Mouse (Mus musculus) MEL-GATA-1-ER (cell line): Measurements from ENCODE around the gene Sipa1l2.

Source experiments
- DNase-seq: peaks from one replicate; pipeline ENCODE4 v3.0.0-alpha.2; 2012; ENCODE audit warnings: low read depth; ENCODE audit errors: extremely low read depth

Sipa1l2 gene

DNA sequence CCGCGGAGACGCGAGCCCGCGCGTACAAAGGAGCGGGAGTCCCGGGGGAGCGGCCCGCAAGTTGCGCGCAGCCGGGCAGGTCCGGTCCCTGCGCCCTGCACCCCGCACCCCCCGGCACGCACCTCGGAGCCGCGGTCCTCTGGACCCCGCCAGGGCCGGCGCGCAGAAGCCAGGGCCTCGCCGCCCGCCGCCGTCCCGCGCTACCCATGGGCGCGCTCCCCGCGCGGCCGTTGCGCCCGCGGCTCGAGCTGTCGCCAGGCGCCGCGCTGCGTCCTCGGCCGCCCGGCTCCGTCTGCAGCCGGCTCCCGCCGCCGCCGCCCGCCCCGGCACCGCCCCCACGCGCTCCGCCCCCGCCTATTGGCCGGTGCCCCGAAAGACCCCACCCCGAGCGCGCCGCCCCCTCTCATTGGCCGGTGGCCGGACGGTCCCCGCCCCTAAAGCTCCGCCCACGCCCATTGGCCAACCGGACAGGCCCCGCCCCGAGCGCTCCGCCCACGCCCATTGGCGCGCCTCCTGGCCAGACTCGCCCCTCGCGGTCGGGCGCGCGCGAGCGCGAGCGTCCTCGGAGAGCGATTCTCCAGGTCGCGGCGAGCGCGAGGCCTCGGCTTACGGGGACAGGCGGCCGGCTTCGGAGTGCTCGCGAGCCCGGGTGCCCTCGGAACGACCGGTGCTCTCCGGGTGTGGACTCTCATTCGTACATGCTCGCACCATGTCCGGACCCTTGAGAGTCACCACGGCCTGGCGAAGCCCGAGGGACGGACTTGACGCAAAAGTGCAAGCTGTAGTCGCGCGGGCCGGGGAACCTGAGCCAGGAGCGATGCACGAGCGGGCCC is at the start of gene Sipa1l2:
Sipa1l2 (minus strand) TSS at position 276 of the 833 bp plus-strand sequence.
- DNase-seq: no peak

GRCm38 (mm10) chr8:125618543-125619335 is 49.1 kb upstream of the Sipa1l2 start:
- DNase-seq: no peak

GRCm38 (mm10) chr8:125616935-125617334 is 47.3 kb upstream of the Sipa1l2 start:
- DNase-seq: no peak

DNA sequence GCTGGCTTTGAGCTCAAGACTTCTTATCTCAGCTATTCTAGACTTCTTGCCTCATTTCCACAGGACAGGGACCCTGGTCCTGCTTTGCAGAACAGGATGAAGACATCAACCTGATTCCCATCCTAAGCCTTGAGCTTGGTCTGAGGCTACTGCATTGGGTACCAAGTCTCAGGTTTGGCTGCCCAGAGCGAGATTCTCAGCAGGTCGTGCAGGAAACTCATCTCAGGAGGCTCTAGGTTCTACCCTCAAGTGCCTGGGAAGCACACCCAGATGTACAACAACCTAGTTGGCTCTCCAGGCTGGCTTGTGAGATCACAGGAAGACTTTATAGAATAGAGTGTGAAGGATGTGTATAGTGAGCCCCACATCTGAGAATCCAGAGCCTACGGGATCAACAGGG is 46.4 kb upstream of the Sipa1l2 start:
- DNase-seq: no peak

- DNase-seq: no peak
Measured at GRCm38 (mm10) chr8:125613552-125613951, 43.9 kb upstream of the Sipa1l2 start.

GRCm38 (mm10) chr8:125611799-125612560 is 42.4 kb upstream of the Sipa1l2 start:
- DNase-seq: no peak

GRCm38 (mm10) chr8:125611024-125611798 is 41.6 kb upstream of the Sipa1l2 start:
- no peak for DNase-seq

- DNase-seq: no peak
Measured at GRCm38 (mm10) chr8:125609737-125610136, 40.1 kb upstream of the Sipa1l2 start.

DNA sequence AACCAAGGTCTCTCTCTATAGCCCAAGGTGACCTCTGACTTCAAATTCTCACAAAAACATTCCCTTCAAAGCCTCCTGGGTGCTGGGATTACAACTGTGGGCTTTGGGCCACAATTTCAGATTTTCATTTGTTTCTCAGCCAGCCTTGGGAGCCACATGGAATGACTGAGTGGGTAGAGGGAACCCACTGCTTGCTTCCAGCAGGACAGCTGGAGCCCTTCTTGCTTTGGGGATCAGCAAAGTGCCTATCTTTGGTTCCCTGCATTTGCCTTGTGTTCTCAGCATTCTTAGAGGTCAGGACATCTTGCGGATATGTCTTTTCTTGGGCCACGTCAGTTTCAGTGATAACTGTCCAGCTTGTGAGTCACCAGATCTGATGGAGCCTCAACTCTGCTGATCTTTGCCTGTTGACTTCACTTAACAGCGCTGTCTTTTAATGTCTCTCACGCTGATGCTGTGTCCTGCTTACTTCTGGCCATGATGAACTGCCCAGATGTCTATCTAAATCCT is 38.2 kb upstream of the Sipa1l2 start:
- DNase-seq: no peak

GRCm38 (mm10) chr8:125606937-125607336 is 37.3 kb upstream of the Sipa1l2 start:
- DNase-seq: no peak

GRCm38 (mm10) chr8:125604817-125605512 is 35.4 kb upstream of the Sipa1l2 start:
- DNase-seq: no peak

- no peak for DNase-seq
Measured at GRCm38 (mm10) chr8:125604213-125604816, 34.7 kb upstream of the Sipa1l2 start.

DNA sequence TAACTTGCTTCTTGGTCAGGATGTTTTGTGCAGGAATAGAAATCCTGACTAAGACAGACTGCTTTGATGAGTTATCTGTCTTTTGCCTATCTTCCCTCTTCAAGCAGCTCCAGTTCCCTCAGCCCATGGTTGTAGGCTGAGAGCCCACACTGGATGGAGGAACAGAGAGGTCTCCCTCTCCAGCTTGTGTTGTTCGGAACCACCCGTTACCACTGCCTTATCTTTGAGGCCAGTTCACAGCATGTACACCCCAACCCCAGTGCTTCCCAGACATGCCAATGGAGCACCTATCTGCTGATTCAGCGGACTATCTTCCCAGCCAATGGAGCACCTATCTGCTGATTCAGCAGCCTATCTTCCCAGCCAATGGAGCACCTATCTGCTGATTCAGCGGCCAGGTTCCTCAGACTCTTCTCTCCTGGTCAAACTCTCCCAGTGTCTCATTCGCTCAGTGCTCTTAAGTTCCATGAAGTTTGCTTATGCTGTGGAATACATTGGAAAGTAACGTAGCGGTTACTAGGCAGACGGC is 33.8 kb upstream of the Sipa1l2 start:
- no peak for DNase-seq

DNA sequence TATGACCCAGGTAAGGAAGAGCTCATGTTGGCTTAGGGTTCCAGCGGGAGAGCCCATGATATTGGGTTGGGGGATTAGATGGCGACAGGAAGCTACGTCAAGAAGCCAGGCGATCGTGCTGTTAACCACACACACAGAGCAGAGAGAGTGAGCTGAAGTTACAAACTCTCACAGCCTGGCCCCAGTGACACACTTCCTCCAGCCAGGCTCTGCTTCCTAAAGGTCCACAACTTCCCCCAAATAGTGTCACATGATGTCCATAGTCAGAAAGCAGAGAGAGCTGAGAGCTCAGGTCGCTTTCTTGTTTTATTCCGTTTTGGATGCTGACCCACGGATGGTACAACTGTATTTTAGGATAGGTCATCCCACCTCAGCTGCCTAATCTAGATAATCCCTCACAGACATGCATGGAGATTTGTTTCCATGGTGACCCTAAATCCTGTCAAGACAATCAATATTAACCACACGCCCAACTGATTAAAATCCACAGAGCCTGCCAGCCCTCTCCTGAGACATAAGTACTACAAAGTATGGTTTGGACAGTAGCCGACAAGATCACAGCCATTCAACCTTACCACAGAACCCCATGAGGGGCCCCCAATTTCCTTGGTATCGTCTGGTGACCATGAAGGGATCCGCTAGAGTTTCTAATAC is 30.6 kb upstream of the Sipa1l2 start:
- DNase-seq: no peak

DNA sequence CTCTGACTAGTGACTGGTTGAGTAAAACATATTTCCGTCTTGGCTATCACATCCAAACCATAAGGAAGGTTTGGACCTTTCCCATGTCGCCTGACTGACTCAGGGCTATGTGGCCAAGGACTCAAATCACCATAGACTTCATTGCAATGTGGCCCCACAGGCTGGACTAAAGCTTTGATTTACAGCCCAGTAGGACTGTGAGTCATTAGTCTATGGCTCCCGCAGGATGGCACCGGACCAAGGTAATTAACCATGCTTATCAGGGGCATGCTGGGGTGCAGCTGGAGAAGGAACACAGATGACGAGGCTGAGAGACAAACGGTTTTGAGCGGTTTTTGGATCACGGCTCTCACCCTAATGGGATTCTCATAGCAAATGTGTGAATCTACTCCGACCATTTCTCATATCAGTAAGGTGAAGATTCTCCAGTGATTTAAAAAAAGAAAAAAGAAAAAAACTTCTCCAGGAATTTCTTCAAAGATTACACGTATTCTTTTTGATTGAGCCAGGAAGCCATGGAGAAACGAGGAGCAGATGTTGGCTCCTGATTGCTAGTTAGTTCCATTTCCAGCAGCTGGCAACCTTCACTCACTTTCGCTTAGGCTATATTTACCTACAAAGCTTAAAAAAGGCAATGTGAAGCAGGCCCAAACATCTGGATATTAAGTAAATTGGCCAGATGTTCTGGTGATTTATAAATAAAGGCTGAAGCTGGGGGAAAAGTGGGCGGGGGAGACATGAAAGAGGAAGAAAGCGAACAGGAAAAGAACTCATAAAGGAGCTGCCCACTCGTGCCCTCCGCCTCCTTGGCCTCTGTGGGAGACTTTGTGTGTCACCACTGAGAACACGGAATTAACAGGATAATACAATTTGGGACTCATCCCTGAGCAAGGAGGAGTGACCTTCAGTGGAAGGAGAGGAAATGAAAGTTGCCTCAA is 26.2 kb upstream of the Sipa1l2 start:
- no peak for DNase-seq

GRCm38 (mm10) chr8:125590363-125590762 is 20.8 kb upstream of the Sipa1l2 start:
- DNase-seq: no peak

GRCm38 (mm10) chr8:125586587-125586986 is 17.0 kb upstream of the Sipa1l2 start:
- no peak for DNase-seq

GRCm38 (mm10) chr8:125584276-125584675 is 14.7 kb upstream of the Sipa1l2 start:
- no peak for DNase-seq
